Mouse (Mus musculus): Measurements from ENCODE around the gene C1galt1. TPM values are rescaled to one million over a fixed set of nuclear protein-coding genes. Genes with fewer than 3 reads are reported as not detected.

The C1galt1 gene
- polyA plus RNA-seq, 1 experiment from 2014 or later, result 6.1 TPM

DNA sequence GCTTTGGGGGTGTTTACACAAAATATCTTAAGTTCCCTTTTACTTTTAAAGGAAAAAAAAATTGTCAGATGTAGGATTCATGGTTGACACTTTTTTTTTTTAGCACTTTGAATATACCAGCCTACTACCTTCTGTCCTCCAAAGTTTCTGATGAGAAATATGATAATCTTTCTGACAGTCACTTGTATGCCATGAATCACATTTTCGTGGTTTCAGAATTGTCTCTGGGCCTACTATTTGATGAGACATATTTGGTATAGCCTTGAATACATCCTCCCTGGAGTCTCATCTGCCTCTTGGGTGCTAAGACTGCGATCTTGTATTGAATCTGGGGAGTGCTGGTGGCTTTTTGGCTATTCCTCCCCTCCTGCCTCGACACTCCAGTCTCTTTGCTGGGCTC, 8.8 kb downstream of the C1galt1 start:
- Histone ChIP-seq H3K9ac (ENCODE audit: low read length) (no peak overlapping the region), H3K4me2 (ENCODE audit: low read length) (no peak overlapping the region), H3K27ac (ENCODE audit: low read depth) (no peak overlapping the region), H3K4me1 (replicated peaks; ENCODE audit: control insufficient read depth, insufficient read depth, low read length) (no peaks in the 10 kb centered on the region; the same call in 1 of the 2 replicates), H3K36me3 (ENCODE audit: control insufficient read depth, insufficient read depth, low read length) (no peaks in the 10 kb centered on the region), H3K4me3 (ENCODE audit: low read depth, low read length) (no peak overlapping the region), H3K27me3 (replicated peaks; ENCODE audit: control insufficient read depth, insufficient read depth, low read length) (no peaks in the 10 kb centered on the region), H3K9me3 (ENCODE audit: control insufficient read depth, low read length) (no peaks in the 10 kb centered on the region)
- WGBS, result 75% methylated on average over 3 of the region's 3 CpGs
- ATAC-seq (replicated peaks; ENCODE audit: low FRiP score, low TSS enrichment, low read depth) (no peak), DNase-seq (ENCODE audit: low spot score) (no peak)

GRCm38 (mm10) chr6:7856682-7857290, 12.1 kb downstream of the C1galt1 start:
- 72% methylated on average over 5 of the region's 5 CpGs for WGBS
- Histone ChIP-seq H3K36me3 (ENCODE audit: control insufficient read depth, insufficient read depth, low read length) (no peaks in the 10 kb centered on the region), H3K9me3 (ENCODE audit: control insufficient read depth, low read length) (no peaks in the 10 kb centered on the region), H3K9ac (ENCODE audit: low read length) (no peak overlapping the region), H3K4me2 (ENCODE audit: low read length) (no peak overlapping the region), H3K27me3 (replicated peaks; ENCODE audit: control insufficient read depth, insufficient read depth, low read length) (no peaks in the 10 kb centered on the region), H3K27ac (ENCODE audit: low read depth) (no peak overlapping the region), H3K4me1 (replicated peaks; ENCODE audit: control insufficient read depth, insufficient read depth, low read length) (no peaks in the 10 kb centered on the region), H3K4me3 (ENCODE audit: low read depth, low read length) (no peak overlapping the region)
- DNase-seq (ENCODE audit: low spot score), result no peak
- ATAC-seq (replicated peaks; ENCODE audit: low FRiP score, low TSS enrichment, low read depth), result no peak

DNA sequence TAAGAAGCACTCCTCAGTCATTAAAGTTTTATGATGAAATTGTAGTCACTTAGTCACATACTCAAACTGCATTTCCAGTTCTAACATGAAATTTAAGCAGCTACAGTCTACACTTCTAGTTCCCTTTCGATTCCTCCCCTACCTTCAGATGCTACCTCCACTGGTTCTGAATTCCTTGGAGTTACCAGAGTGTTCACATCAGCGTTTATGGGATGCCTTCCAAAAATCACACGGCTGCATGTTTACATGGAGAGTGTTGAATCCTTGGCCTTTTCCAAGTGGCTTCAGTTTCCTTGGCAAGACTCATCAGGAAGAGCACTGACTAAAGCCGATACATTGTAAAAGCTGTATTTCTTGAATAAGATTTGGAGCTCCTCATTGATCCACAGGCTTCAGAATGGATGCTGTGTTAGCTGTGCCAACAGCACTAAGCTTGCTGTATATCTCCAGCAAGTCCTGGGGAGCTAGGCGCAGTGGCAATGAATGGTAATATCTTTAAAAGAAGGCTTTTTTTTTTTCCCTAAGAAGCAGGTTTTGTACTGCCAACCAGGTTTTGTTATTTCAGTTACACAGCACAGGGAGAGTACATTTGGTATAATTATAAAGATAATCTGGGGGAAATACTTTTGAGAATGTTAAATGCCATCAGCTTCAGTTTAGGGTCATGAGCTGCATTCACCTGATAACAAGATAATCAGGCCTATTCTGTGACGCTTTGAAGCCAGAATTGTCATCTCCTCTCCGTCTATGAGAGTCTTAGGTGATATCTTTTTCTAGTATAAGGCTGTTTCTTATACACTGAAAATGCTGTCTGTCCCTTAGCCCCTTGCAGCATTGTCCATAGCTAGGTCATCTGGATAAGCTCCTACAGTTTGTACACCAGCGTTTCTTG, 13.0 kb downstream of the C1galt1 start:
- 76% methylated on average over 8 of the region's 8 CpGs for WGBS
- ATAC-seq (replicated peaks; ENCODE audit: low FRiP score, low TSS enrichment, low read depth) (no peak), DNase-seq (ENCODE audit: low spot score) (no peak)
- Histone ChIP-seq H3K4me1 (replicated peaks; ENCODE audit: control insufficient read depth, insufficient read depth, low read length) (no peaks in the 10 kb centered on the region), H3K4me2 (ENCODE audit: low read length) (no peak overlapping the region), H3K4me3 (ENCODE audit: low read depth, low read length) (no peak overlapping the region), H3K9ac (ENCODE audit: low read length) (no peak overlapping the region), H3K27ac (ENCODE audit: low read depth) (no peak overlapping the region), H3K9me3 (ENCODE audit: control insufficient read depth, low read length) (no peaks in the 10 kb centered on the region), H3K36me3 (ENCODE audit: control insufficient read depth, insufficient read depth, low read length) (no peaks in the 10 kb centered on the region), H3K27me3 (replicated peaks; ENCODE audit: control insufficient read depth, insufficient read depth, low read length) (no peaks in the 10 kb centered on the region)

DNA sequence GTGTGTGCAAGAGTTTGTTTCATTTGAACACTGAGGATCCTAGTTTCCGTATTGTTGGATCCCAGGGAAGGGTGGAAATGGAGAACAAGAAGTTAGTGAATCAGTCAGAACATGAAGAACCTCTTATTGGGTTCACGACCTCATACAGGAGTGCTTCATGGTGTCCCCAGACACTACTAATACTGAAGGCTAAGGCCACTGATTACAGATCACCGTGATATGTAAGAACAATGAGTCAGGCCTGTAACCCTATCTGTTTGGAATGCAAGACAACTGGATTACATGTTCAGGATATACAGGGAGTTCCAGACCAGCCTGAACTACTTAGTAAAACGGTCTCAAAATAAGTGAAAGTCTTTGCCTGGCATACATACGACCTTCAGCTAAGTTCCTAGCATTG, 13.9 kb downstream of the C1galt1 start:
- Histone ChIP-seq H3K4me3 (ENCODE audit: low read depth, low read length) (no peak overlapping the region), H3K4me1 (replicated peaks; ENCODE audit: control insufficient read depth, insufficient read depth, low read length) (no peaks in the 10 kb centered on the region), H3K4me2 (ENCODE audit: low read length) (no peak overlapping the region), H3K36me3 (ENCODE audit: control insufficient read depth, insufficient read depth, low read length) (no peaks in the 10 kb centered on the region), H3K27me3 (replicated peaks; ENCODE audit: control insufficient read depth, insufficient read depth, low read length) (no peaks in the 10 kb centered on the region), H3K9me3 (ENCODE audit: control insufficient read depth, low read length) (no peaks in the 10 kb centered on the region), H3K27ac (ENCODE audit: low read depth) (no peak overlapping the region), H3K9ac (ENCODE audit: low read length) (no peak overlapping the region)
- WGBS, result 78% methylated on average over 5 of the region's 5 CpGs
- ATAC-seq (replicated peaks; ENCODE audit: low FRiP score, low TSS enrichment, low read depth) (no peak), DNase-seq (ENCODE audit: low spot score) (no peak)

GRCm38 (mm10) chr6:7859161-7859560, 14.5 kb downstream of the C1galt1 start:
- WGBS, result 89% methylated on average over 3 of the region's 3 CpGs
- no peaks in the 10 kb centered on the region for H3K9me3 ChIP-seq (ENCODE audit: control insufficient read depth, low read length)
- no peak overlapping the region for H3K4me3 ChIP-seq (ENCODE audit: low read depth, low read length)

GRCm38 (mm10) chr6:7861033-7861432, 16.4 kb downstream of the C1galt1 start:
- DNase-seq (ENCODE audit: low spot score), result no peak
- no peak for ATAC-seq (replicated peaks; ENCODE audit: low FRiP score, low TSS enrichment, low read depth)
- no peak overlapping the region for H3K27ac ChIP-seq (ENCODE audit: low read depth)
- no peak overlapping the region for H3K4me2 ChIP-seq (ENCODE audit: low read length)
- peaks cover 12% of the 10 kb centered on the region; the same call in 1 of the 2 replicates for H3K36me3 ChIP-seq (ENCODE audit: control insufficient read depth, insufficient read depth, low read length)
- H3K4me1 ChIP-seq (replicated peaks; ENCODE audit: control insufficient read depth, insufficient read depth, low read length), result no peaks in the 10 kb centered on the region
- no peaks in the 10 kb centered on the region for H3K9me3 ChIP-seq (ENCODE audit: control insufficient read depth, low read length)
- H3K4me3 ChIP-seq (ENCODE audit: low read depth, low read length), result no peak overlapping the region
- no peaks in the 10 kb centered on the region for H3K27me3 ChIP-seq (replicated peaks; ENCODE audit: control insufficient read depth, insufficient read depth, low read length)
- H3K9ac ChIP-seq (ENCODE audit: low read length), result no peak overlapping the region
- 45% methylated on average over 3 of the region's 3 CpGs for WGBS

More at GRCm38 (mm10) chr6:7859161-7859560, 14.5 kb downstream of the C1galt1 start:
- peaks cover 2% of the 10 kb centered on the region; the same call in 1 of the 2 replicates for H3K36me3 ChIP-seq (ENCODE audit: control insufficient read depth, insufficient read depth, low read length)
- no peaks in the 10 kb centered on the region for H3K27me3 ChIP-seq (replicated peaks; ENCODE audit: control insufficient read depth, insufficient read depth, low read length)
- ATAC-seq (replicated peaks; ENCODE audit: low FRiP score, low TSS enrichment, low read depth) (no peak), DNase-seq (ENCODE audit: low spot score) (no peak)
- no peak overlapping the region for H3K9ac ChIP-seq (ENCODE audit: low read length)
- no peak overlapping the region for H3K4me2 ChIP-seq (ENCODE audit: low read length)
- no peaks in the 10 kb centered on the region for H3K4me1 ChIP-seq (replicated peaks; ENCODE audit: control insufficient read depth, insufficient read depth, low read length)
- no peak overlapping the region for H3K27ac ChIP-seq (ENCODE audit: low read depth)

DNA sequence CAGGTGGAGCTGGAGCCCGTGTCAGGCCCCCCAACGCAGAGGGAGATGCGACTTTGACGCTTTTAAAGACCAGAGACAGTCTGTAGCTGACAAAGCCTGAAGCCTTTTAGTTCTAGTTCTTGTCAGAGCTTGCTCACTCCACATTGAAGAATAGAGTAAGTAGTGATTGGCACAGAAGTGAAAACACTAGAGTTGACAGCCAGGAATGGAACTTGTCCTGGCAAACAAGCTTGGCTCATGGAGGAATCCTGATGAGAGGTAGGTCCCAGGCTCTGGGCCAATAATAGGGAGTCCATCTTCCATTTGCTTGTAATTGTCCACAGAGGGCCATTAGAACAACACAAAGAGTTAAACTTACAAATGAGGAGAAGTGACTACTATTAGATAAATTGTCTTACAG, 18.7 kb downstream of the C1galt1 start:
- no peak for DNase-seq (ENCODE audit: low spot score)
- Histone ChIP-seq H3K4me2 (ENCODE audit: low read length) (no peak overlapping the region), H3K9ac (ENCODE audit: low read length) (no peak overlapping the region), H3K36me3 (ENCODE audit: control insufficient read depth, insufficient read depth, low read length) (peaks cover 28% of the 10 kb centered on the region), H3K4me3 (ENCODE audit: low read depth, low read length) (no peak overlapping the region), H3K4me1 (replicated peaks; ENCODE audit: control insufficient read depth, insufficient read depth, low read length) (no peaks in the 10 kb centered on the region), H3K27ac (ENCODE audit: low read depth) (no peak overlapping the region), H3K9me3 (ENCODE audit: control insufficient read depth, low read length) (no peaks in the 10 kb centered on the region), H3K27me3 (replicated peaks; ENCODE audit: control insufficient read depth, insufficient read depth, low read length) (no peaks in the 10 kb centered on the region)
- WGBS, result 88% methylated on average over 4 of the region's 4 CpGs
- ATAC-seq (replicated peaks; ENCODE audit: low FRiP score, low TSS enrichment, low read depth), result no peak

GRCm38 (mm10) chr6:7876836-7877235, 32.2 kb downstream of the C1galt1 start:
- DNase-seq (ENCODE audit: low spot score) (no peak), ATAC-seq (replicated peaks; ENCODE audit: low FRiP score, low TSS enrichment, low read depth) (no peak)
- Histone ChIP-seq H3K27ac (ENCODE audit: low read depth) (no peak overlapping the region), H3K27me3 (replicated peaks; ENCODE audit: control insufficient read depth, insufficient read depth, low read length) (no peaks in the 10 kb centered on the region), H3K9me3 (ENCODE audit: control insufficient read depth, low read length) (no peaks in the 10 kb centered on the region), H3K4me2 (ENCODE audit: low read length) (no peak overlapping the region), H3K9ac (ENCODE audit: low read length) (no peak overlapping the region), H3K4me3 (ENCODE audit: low read depth, low read length) (no peak overlapping the region), H3K36me3 (ENCODE audit: control insufficient read depth, insufficient read depth, low read length) (0 out of 2 replicates have a peak, but pooled peaks cover 4% of the 10 kb centered on the region), H3K4me1 (replicated peaks; ENCODE audit: control insufficient read depth, insufficient read depth, low read length) (no peaks in the 10 kb centered on the region)
- WGBS, result 90% methylated on average over 5 of the region's 5 CpGs
